Mouse (Mus musculus) hindbrain, postnatal 0 days (tissue): ENCODE results near the gene Acp2. TPM values are rescaled to one million over a fixed set of nuclear protein-coding genes. Genes with fewer than 3 reads are reported as not detected.

ENCODE experiments used
- ATAC-seq: fragments of 200-750 bp; cut with Nextera tagmentation; 2 replicates; pipeline ENCODE4 v1.8.0; 2017; ENCODE audit warnings: mild to moderate bottlenecking, moderate TSS enrichment, moderate library complexity
- DNase-seq: peaks from one replicate; pipeline ENCODE4 v3.0.0-alpha.2; 2015; ENCODE audit warnings: low spot score
- H3K27ac ChIP-seq: fragments of 300-500 bp; sonication (generic); 2 replicates; pipeline ENCODE4 v1.5.1; 2014; ENCODE audit warnings: mild to moderate bottlenecking
- H3K27me3 ChIP-seq: fragments of 300-500 bp; sonication (generic); 2 replicates; pipeline ENCODE4 v1.6.1; 2014; ENCODE audit warnings: low read length, mixed read lengths; ENCODE audit not compliant: insufficient read depth
- H3K36me3 ChIP-seq: fragments of 300-500 bp; sonication (generic); 2 replicates; pipeline ENCODE4 v1.6.1; 2014; ENCODE audit warnings: low read length, mixed read lengths; ENCODE audit not compliant: insufficient read depth
- H3K4me1 ChIP-seq: fragments of 300-500 bp; sonication (generic); 2 replicates; pipeline ENCODE4 v1.6.1; 2014; ENCODE audit warnings: antibody characterized with exemption, low read length, mixed read lengths; ENCODE audit not compliant: insufficient read depth
- H3K4me2 ChIP-seq: fragments of 300-500 bp; sonication (generic); 2 replicates; pipeline ENCODE4 v1.6.1; 2014; ENCODE audit warnings: low read depth, mild to moderate bottlenecking, low read length, moderate library complexity, mixed read lengths
- H3K4me3 ChIP-seq: fragments of 300-500 bp; sonication (generic); 2 replicates; pipeline ENCODE4 v1.5.1; 2014; ENCODE audit warnings: low read length
- H3K9ac ChIP-seq: fragments of 300-500 bp; sonication (generic); replicated peaks from 2 replicates; pipeline ENCODE4 v1.6.1; 2014; ENCODE audit warnings: mild to moderate bottlenecking, low read length, moderate library complexity, mixed read lengths
- H3K9me3 ChIP-seq: fragments of 300-500 bp; sonication (generic); 2 replicates; pipeline ENCODE4 v1.6.1; 2016; ENCODE audit warnings: low read length, mixed read lengths
- CTCF ChIP-seq: IDR thresholded peaks from 2 replicates; pipeline ENCODE4 v1.5.1; 2016; ENCODE audit warnings: antibody characterized with exemption, control low read depth, low read depth
- WGBS: fragments of 180-500 bp; shearing (Covaris S2); extraction: QIAGEN DNeasy Blood & Tissue Kit; methylation state at CpG from one replicate; pipeline ENCODE4 v1.1.7; 2014; 5-methylcytosine and 5-hydroxymethylcytosine counted together
- polyA plus RNA-seq: library from polyadenylated mRNA; unstranded; fragments of >200 nt; fragmentation: Nextera tagmentation; extraction: Ambion mirVana; gene quantifications from 2 replicates; pipeline ENCODE4 v1.2.1, GENCODE M21; 2015
- total RNA-seq: library from RNA; depleted of rRNA; stranded (reverse); fragments of >200 nt; gene quantifications from 2 replicates; pipeline ENCODE4 v1.2.3, GENCODE M21; 2014

Acp2 gene
- total and polyA plus RNA-seq, 2 experiments from 2014 or later: 30.9 to 48.5 TPM

DNA sequence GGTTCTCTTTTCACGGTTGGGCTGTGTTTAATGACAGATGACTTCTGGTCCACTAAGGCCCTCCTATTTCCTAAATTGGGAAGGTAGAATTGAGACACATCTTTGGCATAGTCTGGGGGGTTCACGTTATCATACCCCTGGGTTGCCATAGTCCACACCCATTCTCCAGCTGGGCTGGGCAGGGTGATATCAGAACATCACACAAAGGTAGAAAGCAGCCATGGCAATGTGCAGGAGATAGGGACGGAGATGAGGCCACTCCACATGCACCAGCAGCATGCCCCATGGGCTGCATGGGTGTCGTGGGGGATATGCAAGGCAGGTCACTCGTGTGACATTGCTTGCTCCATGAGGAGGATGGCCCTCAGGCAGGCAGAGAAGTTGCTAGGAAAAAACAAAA lies 39.2 kb upstream of the Acp2 start:
- H3K4me2 ChIP-seq: no peak overlapping the region
- WGBS: 91% methylated on average over 5 of the region's 5 CpGs
- H3K9ac ChIP-seq: no peak overlapping the region
- H3K4me1 ChIP-seq: no peaks in the 10 kb centered on the region
- peaks cover 79% of the 10 kb centered on the region for H3K36me3 ChIP-seq
- ATAC-seq (no peak), DNase-seq (no peak)
- H3K9me3 ChIP-seq: no peaks in the 10 kb centered on the region
- no peak overlapping the region for H3K4me3 ChIP-seq
- no peak for TF ChIP-seq CTCF
- H3K27me3 ChIP-seq: no peaks in the 10 kb centered on the region
- no peak overlapping the region for H3K27ac ChIP-seq

DNA sequence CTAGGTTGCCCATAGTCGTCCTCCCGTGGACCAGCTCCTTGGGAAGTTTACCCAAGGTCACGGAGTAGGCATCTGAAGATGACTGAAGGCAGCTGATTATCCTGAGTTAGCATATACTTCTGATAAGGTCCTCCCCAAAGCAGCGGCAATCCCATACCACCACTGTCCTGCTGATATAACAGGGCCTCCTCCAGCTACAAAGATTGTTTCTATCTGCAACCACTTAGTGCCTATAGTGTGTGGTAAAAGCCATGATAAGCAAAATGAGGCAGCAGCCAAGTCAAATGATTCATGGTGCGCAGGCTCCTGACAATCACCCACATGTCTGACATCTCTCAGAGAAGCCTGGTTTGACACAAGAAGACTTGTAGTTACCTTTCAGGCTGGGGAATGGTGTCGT lies 37.7 kb upstream of the Acp2 start:
- Histone ChIP-seq H3K4me1 (no peaks in the 10 kb centered on the region), H3K4me2 (no peak overlapping the region), H3K9me3 (no peaks in the 10 kb centered on the region), H3K27me3 (no peaks in the 10 kb centered on the region), H3K4me3 (no peak overlapping the region), H3K27ac (no peak overlapping the region), H3K9ac (no peak overlapping the region), H3K36me3 (peaks cover 86% of the 10 kb centered on the region)
- DNase-seq (no peak), ATAC-seq (no peak)
- TF ChIP-seq CTCF: no peak
- WGBS: 94% methylated on average over 6 of the region's 6 CpGs

GRCm38 (mm10) chr2:91167629-91168028 lies 35.1 kb upstream of the Acp2 start:
- no peak for DNase-seq
- Histone ChIP-seq H3K27ac (no peak overlapping the region), H3K9me3 (no peaks in the 10 kb centered on the region), H3K4me2 (no peak overlapping the region), H3K27me3 (no peaks in the 10 kb centered on the region), H3K9ac (no peak overlapping the region), H3K36me3 (peaks cover 78% of the 10 kb centered on the region), H3K4me1 (no peaks in the 10 kb centered on the region), H3K4me3 (no peak overlapping the region)
- WGBS: 77% methylated on average over 4 of the region's 4 CpGs
- no peak for ATAC-seq
- no peak for TF ChIP-seq CTCF

DNA sequence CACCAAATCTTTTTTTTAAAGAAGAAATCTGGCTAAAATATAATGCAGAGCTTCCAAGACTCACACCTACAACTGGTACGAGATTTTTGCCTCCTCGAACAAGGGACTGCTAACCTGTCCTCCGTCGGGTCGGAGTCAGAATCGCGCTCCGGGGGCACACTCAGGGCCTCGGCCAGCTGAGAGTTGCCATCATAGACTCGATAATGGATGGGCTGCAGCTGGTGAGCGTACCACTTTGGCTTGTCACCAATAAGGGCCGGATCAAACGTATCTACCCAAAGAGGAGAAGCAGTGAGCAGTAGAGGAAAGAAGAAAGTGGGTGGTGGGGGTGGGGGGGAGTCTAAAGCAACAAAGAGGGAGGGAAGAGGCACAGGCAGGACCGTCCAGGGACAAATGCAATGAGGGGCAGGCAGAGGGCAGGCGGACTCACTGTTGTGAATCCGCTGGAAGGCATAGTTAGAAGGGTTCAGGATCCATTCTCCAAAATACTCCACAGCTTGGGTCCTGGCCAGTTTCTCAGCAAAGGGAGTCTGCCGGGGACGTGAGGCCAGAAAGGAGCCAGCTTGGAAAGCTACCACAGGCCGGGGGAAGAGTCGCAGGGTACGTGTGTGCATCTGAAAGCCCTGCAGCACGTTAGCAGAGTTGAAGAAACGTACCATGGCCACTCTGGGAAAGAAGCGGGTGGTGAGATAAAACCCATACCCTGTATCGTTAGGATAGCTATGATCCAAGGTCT lies 32.9 kb upstream of the Acp2 start:
- Histone ChIP-seq H3K4me1 (no peaks in the 10 kb centered on the region), H3K9me3 (no peaks in the 10 kb centered on the region), H3K4me3 (no peak overlapping the region), H3K27ac (no peak overlapping the region), H3K27me3 (no peaks in the 10 kb centered on the region), H3K4me2 (no peak overlapping the region), H3K9ac (no peak overlapping the region), H3K36me3 (peaks cover 78% of the 10 kb centered on the region)
- ATAC-seq (no peak), DNase-seq (no peak)
- no peak for TF ChIP-seq CTCF
- WGBS: 83% methylated on average over 25 of the region's 25 CpGs

DNA sequence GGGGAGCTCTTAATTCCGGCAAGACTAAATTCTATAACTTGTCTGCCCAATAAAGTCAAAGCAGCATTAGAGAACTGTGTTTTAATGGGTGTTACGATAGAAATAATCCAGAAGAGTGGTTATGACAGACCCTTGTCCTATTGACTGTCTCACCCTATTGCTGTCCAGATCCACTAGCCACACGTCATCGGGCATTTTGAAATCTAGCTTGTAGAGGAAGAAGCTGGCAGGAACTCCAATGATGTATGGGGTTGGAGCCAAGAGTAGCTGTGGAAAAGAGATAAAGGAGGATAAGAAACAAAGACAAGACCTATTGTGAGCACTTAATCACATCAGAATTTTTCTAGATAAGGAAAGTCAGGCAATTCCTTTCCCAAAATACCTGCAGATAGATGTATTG lies 27.2 kb upstream of the Acp2 start:
- peaks cover 56% of the 10 kb centered on the region for H3K36me3 ChIP-seq
- WGBS: 87% methylated on average over 4 of the region's 4 CpGs

DNA sequence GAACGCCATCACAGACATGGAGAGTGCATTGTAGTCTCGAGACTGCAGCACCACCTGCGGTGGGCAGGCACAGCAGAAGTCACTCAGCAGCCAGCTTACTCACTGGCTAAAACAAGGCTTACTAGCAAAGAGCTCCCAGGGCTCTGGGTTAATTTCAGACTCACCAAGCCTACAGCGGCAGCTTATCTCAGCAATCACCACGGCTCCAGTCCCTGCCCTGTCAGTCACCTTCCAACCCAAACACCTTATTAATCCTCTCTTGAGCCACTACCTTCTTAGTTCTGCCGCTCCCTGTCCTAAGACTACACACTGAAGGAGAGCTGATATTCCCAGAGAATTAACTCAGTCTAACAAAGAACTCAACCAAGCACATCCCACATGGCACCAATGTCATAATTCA lies 26.5 kb upstream of the Acp2 start:
- Histone ChIP-seq H3K4me1 (0 out of 2 replicates have a peak, but pooled peaks cover 6% of the 10 kb centered on the region), H3K9ac (no peak overlapping the region), H3K4me3 (no peak overlapping the region), H3K9me3 (no peaks in the 10 kb centered on the region), H3K27me3 (no peaks in the 10 kb centered on the region), H3K36me3 (peaks cover 53% of the 10 kb centered on the region), H3K27ac (no peak overlapping the region), H3K4me2 (no peak overlapping the region)
- 80% methylated on average over 6 of the region's 6 CpGs for WGBS
- DNase-seq (no peak), ATAC-seq (no peak)
- no peak for TF ChIP-seq CTCF

More for the DNA sequence above, 27.2 kb upstream of the Acp2 start:
- no peak for TF ChIP-seq CTCF
- 0 out of 2 replicates have a peak, but pooled peaks cover 6% of the 10 kb centered on the region for H3K4me1 ChIP-seq
- H3K4me3 ChIP-seq: no peak overlapping the region
- H3K9ac ChIP-seq: no peak overlapping the region
- no peaks in the 10 kb centered on the region for H3K27me3 ChIP-seq
- ATAC-seq (no peak), DNase-seq (no peak)
- H3K4me2 ChIP-seq: no peak overlapping the region
- no peak overlapping the region for H3K27ac ChIP-seq
- H3K9me3 ChIP-seq: no peaks in the 10 kb centered on the region

DNA sequence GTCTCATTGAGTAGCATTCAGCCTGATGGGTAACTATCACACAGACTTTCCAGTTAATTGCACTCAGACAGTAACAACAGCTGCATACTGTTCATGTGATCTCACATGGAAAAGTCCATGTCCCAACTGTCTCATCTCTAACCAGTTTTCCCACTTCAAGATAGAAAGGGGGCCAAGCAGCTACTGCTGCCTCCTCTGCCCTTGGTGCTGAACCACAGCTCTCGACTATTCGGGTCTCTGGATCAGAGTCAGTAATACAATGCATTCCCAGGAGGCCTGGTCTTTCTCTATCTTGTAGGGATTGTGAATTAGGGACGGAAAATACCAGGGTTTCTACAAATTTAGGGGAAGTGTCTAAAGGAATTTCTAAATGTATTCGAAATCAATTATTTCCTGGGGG lies 22.9 kb upstream of the Acp2 start:
- Histone ChIP-seq H3K4me2 (no peak overlapping the region), H3K36me3 (peaks cover 27% of the 10 kb centered on the region), H3K27me3 (no peaks in the 10 kb centered on the region), H3K4me1 (0 out of 2 replicates have a peak, but pooled peaks cover 12% of the 10 kb centered on the region), H3K4me3 (no peak overlapping the region), H3K9ac (no peak overlapping the region), H3K27ac (no peak overlapping the region), H3K9me3 (no peaks in the 10 kb centered on the region)
- no peak for TF ChIP-seq CTCF
- DNase-seq: no peak
- 36% methylated on average over 4 of the region's 4 CpGs for WGBS
- ATAC-seq: no peak
